Mouse (Mus musculus) brown adipose tissue, adult 24 weeks (tissue): ENCODE results near the gene Kif5a. TPM values are rescaled to one million over a fixed set of nuclear protein-coding genes. Genes with fewer than 3 reads are reported as not detected.

Source experiments
- H3K27ac ChIP-seq: fragments of 200-500 bp; replicated peaks from 2 replicates; pipeline ENCODE4 v1.5.1; 2012; ENCODE audit warnings: low read depth, mild to moderate bottlenecking, low read length
- H3K4me1 ChIP-seq: fragments of 200-500 bp; 2 replicates; pipeline ENCODE4 v1.6.1; 2012; ENCODE audit warnings: low read length, mixed read lengths; ENCODE audit not compliant: control insufficient read depth, insufficient read depth, insufficient read length
- H3K4me3 ChIP-seq: fragments of 200-500 bp; 2 replicates; pipeline ENCODE4 v1.5.1; 2012; ENCODE audit warnings: low read depth, mild to moderate bottlenecking, low read length, moderate library complexity; ENCODE audit not compliant: insufficient read depth
- polyA plus RNA-seq: library from polyadenylated mRNA; stranded (reverse); fragments of >200 nt; gene quantifications from 2 replicates; pipeline ENCODE4 v1.2.4, GENCODE M21; 2012; ENCODE audit not compliant: missing spikeins, insufficient read depth, insufficient read length

The Kif5a gene
- polyA plus RNA-seq, 1 experiment: 0.99 TPM

DNA sequence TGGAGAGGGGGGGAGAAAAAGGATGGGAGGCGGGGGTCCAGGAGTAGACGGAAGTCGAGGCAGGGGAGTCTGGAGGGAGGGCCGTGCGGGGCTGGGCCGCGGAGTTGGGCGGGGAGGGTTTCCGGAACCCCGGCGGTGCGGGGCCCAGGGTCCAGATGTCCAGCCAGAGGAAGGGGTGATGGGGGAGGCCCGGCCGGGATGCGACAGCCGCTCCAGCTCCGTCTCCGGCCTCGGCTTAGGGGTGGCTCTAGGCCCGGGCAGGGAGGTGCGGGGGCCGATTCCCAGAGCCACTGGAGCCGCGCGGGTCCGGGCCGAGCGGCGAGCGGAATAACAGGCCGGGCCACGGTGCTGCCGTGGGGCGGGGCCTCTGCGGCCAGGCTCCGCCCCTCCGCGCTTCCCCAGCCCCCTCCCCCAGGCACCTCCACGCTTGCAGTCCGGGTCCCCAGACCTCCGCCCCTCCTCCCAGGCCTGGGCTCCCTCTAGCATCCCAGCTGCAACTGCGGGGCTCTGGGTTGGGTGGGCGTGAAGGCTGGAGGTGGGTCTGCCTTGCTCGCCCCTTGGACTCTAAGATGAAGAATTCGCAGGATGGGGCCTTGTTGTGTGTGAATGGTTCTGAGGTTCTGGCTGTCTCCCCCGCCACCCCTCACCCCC, 74.6 kb downstream of the Kif5a start:
- Histone ChIP-seq H3K27ac (no peak overlapping the region), H3K4me1 (no peaks in the 10 kb centered on the region; the same call in 1 of the 2 replicates), H3K4me3 (peak overlapping the region; percentile 74)

GRCm38 (mm10) chr10:127188079-127188453, 75.1 kb downstream of the Kif5a start:
- no peaks in the 10 kb centered on the region; the same call in 1 of the 2 replicates for H3K4me1 ChIP-seq
- peak overlapping the region; percentile 74 for H3K4me3 ChIP-seq
- H3K27ac ChIP-seq: no peak overlapping the region

- no peak overlapping the region for H3K27ac ChIP-seq
- H3K4me1 ChIP-seq: no peaks in the 10 kb centered on the region; the same call in 1 of the 2 replicates
- peak overlapping the region; percentile 30; the same call in 1 of the 2 replicates for H3K4me3 ChIP-seq
Measured at GRCm38 (mm10) chr10:127187371-127188078, 75.6 kb downstream of the Kif5a start.

DNA sequence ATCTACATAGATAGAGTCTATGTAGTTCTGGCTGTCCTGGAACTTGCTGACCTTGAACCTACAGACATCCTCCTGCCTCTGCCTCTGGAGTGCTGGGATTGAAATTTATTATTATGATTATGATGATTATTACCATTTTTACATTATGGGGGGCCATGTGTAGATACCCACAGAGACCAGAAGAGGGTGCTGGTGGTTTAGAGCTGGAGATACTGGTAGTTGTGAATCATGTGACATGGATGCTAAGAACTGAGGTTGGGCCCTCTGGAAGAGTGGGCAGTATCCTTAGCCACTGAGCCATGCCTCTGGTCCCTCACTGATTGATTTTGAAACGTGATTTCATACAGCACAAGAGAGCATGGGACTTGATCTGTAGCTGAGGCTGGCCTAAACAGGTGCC, 76.7 kb downstream of the Kif5a start:
- Histone ChIP-seq H3K27ac (no peak overlapping the region), H3K4me3 (no peak overlapping the region), H3K4me1 (no peaks in the 10 kb centered on the region; the same call in 1 of the 2 replicates)

GRCm38 (mm10) chr10:127185506-127185905, 77.6 kb downstream of the Kif5a start:
- Histone ChIP-seq H3K4me3 (no peak overlapping the region), H3K4me1 (no peaks in the 10 kb centered on the region; the same call in 1 of the 2 replicates), H3K27ac (no peak overlapping the region)

DNA sequence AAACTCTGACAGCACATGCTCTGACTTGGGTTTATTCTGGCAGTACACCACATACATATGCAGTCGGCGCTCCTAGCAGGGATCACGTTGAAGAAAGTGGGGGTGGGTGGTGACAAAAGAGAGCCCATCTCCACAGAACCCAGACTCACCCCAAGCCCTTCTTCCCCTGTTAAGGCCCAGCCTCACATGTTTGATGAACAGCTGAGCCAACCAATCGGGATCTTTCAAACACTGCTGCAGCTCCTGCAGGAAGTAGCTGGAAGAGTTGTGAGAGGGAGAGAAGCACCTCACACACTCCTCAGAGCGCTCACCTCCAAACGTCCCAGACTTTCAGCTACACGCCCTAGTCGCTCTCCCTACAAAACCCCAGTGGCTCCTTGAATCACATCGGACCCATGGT, 78.0 kb downstream of the Kif5a start:
- Histone ChIP-seq H3K4me1 (no peaks in the 10 kb centered on the region; the same call in 1 of the 2 replicates), H3K27ac (no peak overlapping the region), H3K4me3 (no peak overlapping the region)

- Histone ChIP-seq H3K4me1 (peaks cover 3% of the 10 kb centered on the region; the same call in 1 of the 2 replicates), H3K4me3 (peak overlapping the region; percentile 66), H3K27ac (peak overlapping the region; percentile 93; the same call in 1 of the 2 replicates)
Measured at GRCm38 (mm10) chr10:127183759-127184158, 79.4 kb downstream of the Kif5a start.

GRCm38 (mm10) chr10:127182624-127183023, 80.5 kb downstream of the Kif5a start:
- H3K4me1 ChIP-seq: peaks cover 5% of the 10 kb centered on the region; the same call in 1 of the 2 replicates
- H3K4me3 ChIP-seq: peak overlapping the region; percentile 66
- H3K27ac ChIP-seq: peak overlapping the region; percentile 93

DNA sequence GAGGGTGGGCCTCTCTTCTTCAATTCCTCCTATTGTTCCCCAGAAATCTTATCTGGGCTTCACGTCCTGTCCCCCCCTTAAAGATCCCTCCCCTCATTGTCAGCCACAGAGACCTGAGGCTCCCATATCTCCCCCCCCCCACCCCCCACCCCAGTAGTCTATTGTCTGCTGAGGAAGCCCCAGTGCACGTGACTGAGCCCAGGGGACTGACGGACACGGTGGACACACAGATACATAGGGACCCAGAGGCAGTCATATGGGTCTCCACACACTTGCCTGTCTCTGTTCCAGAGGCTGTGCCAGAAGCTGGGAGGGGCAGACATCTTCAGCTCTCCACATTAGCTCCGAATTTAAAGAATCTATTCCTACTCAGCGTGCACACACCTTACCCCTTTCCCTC, 81.6 kb downstream of the Kif5a start:
- Histone ChIP-seq H3K4me3 (peak overlapping the region; percentile 66), H3K4me1 (peaks cover 5% of the 10 kb centered on the region; the same call in 1 of the 2 replicates), H3K27ac (peak overlapping the region; percentile 93)

DNA sequence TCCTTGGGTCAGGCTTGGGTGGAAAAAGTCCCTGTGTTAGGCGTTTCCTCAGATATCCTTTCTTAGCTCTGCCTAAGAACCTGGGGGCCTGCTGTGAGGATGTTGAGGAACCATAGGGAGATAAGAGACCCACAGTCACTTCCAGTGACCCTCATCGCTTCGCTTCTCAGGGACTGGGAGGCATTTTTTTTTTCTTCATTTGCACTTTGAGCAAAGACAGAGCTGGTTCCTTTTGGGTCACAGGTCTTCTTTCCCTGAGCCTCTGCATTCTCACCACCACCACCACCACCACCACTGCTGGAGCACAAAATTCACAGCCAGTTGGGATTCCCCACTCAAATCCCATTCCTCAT, 82.5 kb downstream of the Kif5a start:
- Histone ChIP-seq H3K4me3 (peak overlapping the region; percentile 58), H3K4me1 (peaks cover 5% of the 10 kb centered on the region; the same call in 1 of the 2 replicates), H3K27ac (peak overlapping the region; percentile 93)

GRCm38 (mm10) chr10:127179871-127180694, 83.1 kb downstream of the Kif5a start, which contains the start of gene Slc26a10:
Gene Slc26a10 (minus strand): TSS chr10:127180645.
- peak within 1 kb of the TSS; percentile 58 for H3K4me3 ChIP-seq
- H3K27ac ChIP-seq: peak within 1 kb of the TSS; percentile 93
- H3K4me1 ChIP-seq: peaks cover 5% of the 10 kb centered on the region; the same call in 1 of the 2 replicates

- H3K4me3 ChIP-seq: peak overlapping the region; percentile 47
Measured at GRCm38 (mm10) chr10:127178286-127179027, 84.7 kb downstream of the Kif5a start.

GRCm38 (mm10) chr10:127177719-127178118, 85.4 kb downstream of the Kif5a start:
- Histone ChIP-seq H3K27ac (no peak overlapping the region), H3K4me1 (peaks cover 5% of the 10 kb centered on the region; the same call in 1 of the 2 replicates), H3K4me3 (peak overlapping the region; percentile 47)

More at GRCm38 (mm10) chr10:127178286-127179027, 84.7 kb downstream of the Kif5a start:
- Histone ChIP-seq H3K4me1 (peaks cover 5% of the 10 kb centered on the region; the same call in 1 of the 2 replicates), H3K27ac (no peak overlapping the region)

DNA sequence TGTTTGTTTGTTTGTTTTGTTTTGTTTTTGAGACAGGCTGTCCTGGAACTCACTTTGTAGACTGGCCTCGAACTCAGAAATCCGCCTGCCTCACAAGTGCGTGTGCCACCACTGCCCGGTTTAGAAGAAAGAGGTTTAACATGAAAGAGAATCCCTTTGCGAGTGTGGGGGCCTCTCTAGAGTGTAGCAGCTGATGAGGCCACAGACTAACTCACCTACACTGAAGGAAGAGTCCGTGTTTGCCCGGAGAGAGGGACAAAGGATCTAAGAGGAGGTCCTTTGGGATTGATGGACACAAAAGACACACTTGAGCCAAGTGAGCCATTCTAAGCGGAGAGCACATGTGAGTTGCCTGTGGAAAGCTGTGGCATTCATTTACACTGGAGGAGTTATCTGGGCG, 85.9 kb downstream of the Kif5a start:
- Histone ChIP-seq H3K4me1 (peaks cover 5% of the 10 kb centered on the region; the same call in 1 of the 2 replicates), H3K4me3 (no peak overlapping the region), H3K27ac (no peak overlapping the region)
